Mouse (Mus musculus) MEL (cell line): ENCODE data around the gene Gm35549.

Source experiments
- CTCF ChIP-seq, 3 experiments: IDR thresholded peaks in 2 of 3; conservative IDR thresholded peaks in 1 of 3; 2 replicates each; pipeline ENCODE4 v1.5.1; 2011 to 2012; ENCODE audit warnings: low read length in 3 of 3, low read depth in 2 of 3, mild to moderate bottlenecking in 2 of 3, improper control_type of control experiment in 1 of 3, inconsistent platforms in 1 of 3, mixed read lengths in 1 of 3, moderate library complexity in 1 of 3; ENCODE audit not compliant: control insufficient read depth in 1 of 3, insufficient read depth in 1 of 3, poor library complexity in 1 of 3, severe bottlenecking in 1 of 3
- RAD21 ChIP-seq: IDR thresholded peaks from 2 replicates; pipeline ENCODE4 v1.6.1; 2011; ENCODE audit warnings: mild to moderate bottlenecking, low read depth, low read length, improper control_type of control experiment

GRCm38 (mm10) chr9:122856716-122857115 lies 12.9 kb upstream of the Gm35549 start:
- TF ChIP-seq CTCF (IDR thresholded peaks at IDR 0.05 in 2 of 3, conservative IDR thresholded peaks at IDR 0.05 in 1 of 3; ENCODE audit: control insufficient read depth in 1 of 3, insufficient read depth in 1 of 3, low read depth in 2 of 3, low read length in 3 of 3, poor library complexity in 1 of 3, severe bottlenecking in 1 of 3) (no peak), RAD21 (no peak)
